9 mouse cellular contexts compared by ENCODE assay signal in the genomic region with DNA sequence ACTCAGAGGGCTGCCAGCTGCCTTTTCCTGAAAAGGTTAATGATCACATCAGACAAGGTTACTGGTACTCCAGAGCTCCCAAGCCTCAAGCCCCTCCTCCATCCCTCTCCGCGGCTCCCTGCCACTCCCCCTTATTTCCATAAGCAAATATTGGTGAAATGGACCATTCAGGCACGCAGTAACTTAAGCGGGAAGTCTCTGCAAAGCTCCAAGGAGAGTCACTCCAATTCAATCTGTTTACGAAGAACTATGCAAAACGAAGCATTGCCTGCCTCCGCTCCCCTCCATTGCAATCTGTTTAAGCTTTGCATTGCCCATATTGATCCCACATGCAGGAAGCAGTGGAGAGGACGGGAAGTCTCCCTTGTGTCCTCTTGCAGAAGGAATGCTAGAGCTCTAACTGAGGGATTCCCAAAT. TPM values are rescaled to one million over a fixed set of nuclear protein-coding genes. Genes with fewer than 3 reads are reported as not detected.
DNase-seq lines count a peak whose midpoint lies in the region; ATAC-seq and TF ChIP-seq lines count a peak whose summit lies in the region.
"Had no signal": no experiment of that assay in that cellular context is flagged by ENCODE, and none has a peak within 500 bp of the region (broad histone marks: within the 10 kb centered on the region; RNA-seq: fewer than 3 reads in every experiment).

Gene Apela (minus strand): TSS at position 220 of the 417 bp plus-strand sequence.

- peak; percentile 76 for ATAC-seq in heart, embryonic 12.5 days (ENCODE audit: insufficient number of reproducible peaks, low FRiP score)
- ATAC-seq in embryonic facial prominence, embryonic 14.5 days (ENCODE audit: low read depth), result peak; percentile 86
- peak; percentile 93 for ATAC-seq in intestine, embryonic 15.5 days
- no peak for ATAC-seq in midbrain, postnatal 0 days (ENCODE audit: low FRiP score)
- no peak for ATAC-seq in monocyte, adult 5-6 weeks (replicated peaks; ENCODE audit: insufficient number of reproducible peaks, low FRiP score, low TSS enrichment, poor library complexity, severe bottlenecking)

- TF ChIP-seq POLR2A in heart, adult 2 months (IDR thresholded peaks at IDR 0.05; ENCODE audit: insufficient read depth, low read depth, low read length), result no peak

- intact Hi-C loops in heart, adult 2 months (cut with DNase I), result no loop called here

- H3K9me3 ChIP-seq in heart, embryonic 12.5 days (replicated peaks), result 0 out of 2 replicates have a peak, but pooled peaks cover 3% of the 10 kb centered on the region
- H3K9me3 ChIP-seq in embryonic facial prominence, embryonic 14.5 days (ENCODE audit: control insufficient read depth, low read length), result no peaks in the 10 kb centered on the region
- H3K9me3 ChIP-seq in intestine, embryonic 15.5 days, result no peaks in the 10 kb centered on the region
- H3K9me3 ChIP-seq in midbrain, postnatal 0 days (ENCODE audit: low read length), result no peaks in the 10 kb centered on the region

- no peak for TF ChIP-seq EP300 in heart, adult 2 months (IDR thresholded peaks at IDR 0.05; ENCODE audit: insufficient read depth, low read depth, low read length)

- no peaks in the 10 kb centered on the region for H3K36me3 ChIP-seq in heart, embryonic 12.5 days
- H3K36me3 ChIP-seq in heart, adult 2 months (ENCODE audit: control insufficient read depth, insufficient read depth, low read length), result no peaks in the 10 kb centered on the region
- no peaks in the 10 kb centered on the region for H3K36me3 ChIP-seq in embryonic facial prominence, embryonic 14.5 days (ENCODE audit: control insufficient read depth, insufficient read depth, low read length)
- H3K36me3 ChIP-seq in intestine, embryonic 15.5 days, result no peaks in the 10 kb centered on the region
- no peaks in the 10 kb centered on the region for H3K36me3 ChIP-seq in midbrain, postnatal 0 days (ENCODE audit: insufficient read depth, low read length)

- peaks cover 12% of the 10 kb centered on the region for H3K4me1 ChIP-seq in heart, embryonic 12.5 days (replicated peaks)
- H3K4me1 ChIP-seq in heart, adult 2 months (ENCODE audit: control insufficient read depth, insufficient read depth, low read length), result peaks cover 2% of the 10 kb centered on the region
- H3K4me1 ChIP-seq in embryonic facial prominence, embryonic 14.5 days (ENCODE audit: control insufficient read depth, insufficient read depth, low read length), result peaks cover 3% of the 10 kb centered on the region; the same call in 1 of the 2 replicates
- H3K4me1 ChIP-seq in intestine, embryonic 15.5 days (replicated peaks), result 0 out of 2 replicates have a peak, but pooled peaks cover 5% of the 10 kb centered on the region
- no peaks in the 10 kb centered on the region for H3K4me1 ChIP-seq in midbrain, postnatal 0 days (ENCODE audit: insufficient read depth, low read length)

- peak within 1 kb of the TSS; percentile 90 for H3K4me2 ChIP-seq in heart, embryonic 12.5 days
- peak within 1 kb of the TSS; percentile 57 for H3K4me2 ChIP-seq in embryonic facial prominence, embryonic 14.5 days (ENCODE audit: low read depth, low read length)
- peak within 1 kb of the TSS; percentile 74 for H3K4me2 ChIP-seq in intestine, embryonic 15.5 days (replicated peaks)
- H3K4me2 ChIP-seq in midbrain, postnatal 0 days (ENCODE audit: low read depth, low read length, poor library complexity, severe bottlenecking), result peak within 1 kb of the TSS; percentile 48

- no peaks in the 10 kb centered on the region for H3K27me3 ChIP-seq in heart, embryonic 12.5 days (replicated peaks)
- 0 out of 2 replicates have a peak, but pooled peaks cover 2% of the 10 kb centered on the region for H3K27me3 ChIP-seq in heart, adult 2 months (ENCODE audit: control insufficient read depth, insufficient read depth, low read length)
- no peaks in the 10 kb centered on the region for H3K27me3 ChIP-seq in embryonic facial prominence, embryonic 14.5 days (replicated peaks; ENCODE audit: control insufficient read depth, insufficient read depth, low read length)
- no peaks in the 10 kb centered on the region for H3K27me3 ChIP-seq in intestine, embryonic 15.5 days (replicated peaks)
- no peaks in the 10 kb centered on the region for H3K27me3 ChIP-seq in midbrain, postnatal 0 days (ENCODE audit: insufficient read depth, low read length)

- no peak for TF ChIP-seq CTCF in heart, adult 2 months (IDR thresholded peaks at IDR 0.05)
- no peak for TF ChIP-seq CTCF in midbrain, postnatal 0 days (IDR thresholded peaks at IDR 0.05)

- H3K9ac ChIP-seq in heart, embryonic 12.5 days, result peak within 1 kb of the TSS; percentile 48; the same call in 1 of the 2 replicates
- H3K9ac ChIP-seq in heart, adult 2 months (ENCODE audit: low read depth, low read length), result no peak within 1 kb of the TSS
- no peak within 1 kb of the TSS for H3K9ac ChIP-seq in embryonic facial prominence, embryonic 14.5 days (ENCODE audit: low read depth, low read length)
- H3K9ac ChIP-seq in intestine, embryonic 15.5 days, result peak within 1 kb of the TSS; percentile 20; the same call in 1 of the 2 replicates
- no peak within 1 kb of the TSS for H3K9ac ChIP-seq in midbrain, postnatal 0 days (replicated peaks; ENCODE audit: low read length, poor library complexity, severe bottlenecking)

- no peak within 1 kb of the TSS for H3K27ac ChIP-seq in heart, embryonic 12.5 days (ENCODE audit: poor library complexity, severe bottlenecking)
- no peak within 1 kb of the TSS for H3K27ac ChIP-seq in heart, adult 2 months
- H3K27ac ChIP-seq in embryonic facial prominence, embryonic 14.5 days (replicated peaks; ENCODE audit: low read depth, low read length), result peak within 1 kb of the TSS; percentile 35
- peak within 1 kb of the TSS; percentile 58; the same call in 1 of the 2 replicates for H3K27ac ChIP-seq in intestine, embryonic 15.5 days
- H3K27ac ChIP-seq in midbrain, postnatal 0 days (ENCODE audit: low read depth, low read length), result no peak within 1 kb of the TSS

- H3K79me2 ChIP-seq in heart, adult 2 months (replicated peaks; ENCODE audit: control insufficient read depth, insufficient read depth, low read length), result no peaks in the 10 kb centered on the region

- under 1% methylated on average over 8 of the region's 8 CpGs for WGBS in heart, embryonic 12.5 days
- 2% methylated on average over 8 of the region's 8 CpGs for WGBS in heart, adult 2 months
- WGBS in embryonic facial prominence, embryonic 14.5 days, result under 1% methylated on average over 8 of the region's 8 CpGs
- under 1% methylated on average over 8 of the region's 8 CpGs for WGBS in intestine, embryonic 15.5 days
- WGBS in midbrain, postnatal 0 days, result 1% methylated on average over 8 of the region's 8 CpGs

- DNase-seq in heart, adult 2 months, result no peak
- DNase-seq in embryonic facial prominence, embryonic 14.5 days (ENCODE audit: low spot score), result peak; percentile 85
- DNase-seq in liver, result peak; percentile 50
- DNase-seq in midbrain, postnatal 0 days (ENCODE audit: low spot score), result peak; percentile 29
- DNase-seq in cerebellum, adult 8-10 months, result no peak

- H3K4me3 ChIP-seq in heart, embryonic 12.5 days, result peak within 1 kb of the TSS; percentile 50
- H3K4me3 ChIP-seq in heart, adult 2 months, result no peak within 1 kb of the TSS
- peak within 1 kb of the TSS; percentile 31 for H3K4me3 ChIP-seq in embryonic facial prominence, embryonic 14.5 days (ENCODE audit: low read depth, low read length)
- peak within 1 kb of the TSS; percentile 30 for H3K4me3 ChIP-seq in intestine, embryonic 15.5 days (replicated peaks)
- H3K4me3 ChIP-seq in midbrain, postnatal 0 days (ENCODE audit: low read depth, low read length), result peak within 1 kb of the TSS; percentile 30

RNA-seq across cellular contexts. Expression of gene Apela, which starts in this region (rescaled TPM):
- polyA plus RNA-seq in heart, embryonic 12.5 days (2016; fragmentation: Nextera tagmentation; extraction: Ambion mirVana), result 19.6 and 20.9 TPM in 2 replicates
- total RNA-seq in heart, adult 2 months (2021), result not detected
- 0.27 TPM in 1 of 2 replicates, not detected in the other for polyA plus RNA-seq in heart, adult 2 months (2012; rRNA removed)
- 4.0 TPM in 2 replicates for polyA plus RNA-seq in embryonic facial prominence, embryonic 14.5 days (2014; fragmentation: Nextera tagmentation; extraction: Ambion mirVana)
- 3.6 and 6.9 TPM in 2 replicates for polyA plus RNA-seq in intestine, embryonic 15.5 days (2015; fragmentation: Nextera tagmentation; extraction: Ambion mirVana)
- not detected in 2 replicates for total RNA-seq in midbrain, postnatal 0 days (2014; rRNA removed)
- 0.54 and 0.64 TPM in 2 replicates for polyA plus RNA-seq in midbrain, postnatal 0 days (2015; fragmentation: Nextera tagmentation; extraction: Ambion mirVana)
- not detected in 3 replicates for total RNA-seq in monocyte, adult 5-6 weeks (2017)
- total RNA-seq: heart, adult 18-20 months had no signal

Comparison
In these comparisons a context has a peak if more than half of its experiments do, and no peak if none do; other contexts are left out.
1. H3K9ac ChIP-seq: peak in heart, embryonic 12.5 days (single experiment) and intestine, embryonic 15.5 days (single experiment); none in heart, adult 2 months (single experiment), embryonic facial prominence, embryonic 14.5 days (single experiment) and midbrain, postnatal 0 days (single experiment).
2. Peak in DNase-seq, H3K4me3 ChIP-seq and H3K4me2 ChIP-seq in midbrain, postnatal 0 days; RNA of the gene not detected or under 1 TPM.
3. ATAC-seq: peak in heart, embryonic 12.5 days (single experiment), embryonic facial prominence, embryonic 14.5 days (single experiment) and intestine, embryonic 15.5 days (single experiment); none in midbrain, postnatal 0 days (single experiment) and monocyte, adult 5-6 weeks (single experiment).
4. H3K27ac ChIP-seq: peak in embryonic facial prominence, embryonic 14.5 days (single experiment) and intestine, embryonic 15.5 days (single experiment); none in heart, embryonic 12.5 days (single experiment), heart, adult 2 months (single experiment) and midbrain, postnatal 0 days (single experiment).
5. DNase-seq: peak in embryonic facial prominence, embryonic 14.5 days (single experiment) and liver (single experiment); none in heart, adult 2 months (0 of 2) and cerebellum, adult 8-10 months (single experiment).
6. Peak in every context shown above with its lines, with median percentiles within 50 percentile points of each other: H3K4me2 ChIP-seq.